Mouse (Mus musculus): ENCODE data around the gene Btg1. TPM values are rescaled to one million over a fixed set of nuclear protein-coding genes. Genes with fewer than 3 reads are reported as not detected.

Btg1 gene
- polyA plus RNA-seq, 1 experiment, result 130 TPM

GRCm38 (mm10) chr10:96632271-96633144 lies 15.7 kb downstream of the Btg1 start:
- Histone ChIP-seq H3K4me3 (ENCODE audit: control insufficient read depth, low read depth, low read length) (no peak overlapping the region), H3K4me1 (ENCODE audit: control insufficient read depth, insufficient read depth, low read length) (no peaks in the 10 kb centered on the region), H3K27me3 (ENCODE audit: control insufficient read depth, insufficient read depth, low read length) (no peaks in the 10 kb centered on the region), H3K27ac (ENCODE audit: control insufficient read depth, insufficient read depth, low read depth, low read length) (no peak overlapping the region), H3K36me3 (ENCODE audit: control insufficient read depth, insufficient read depth, low read length) (no peaks in the 10 kb centered on the region)
- TF ChIP-seq POLR2A (IDR thresholded peaks at IDR 0.05; ENCODE audit: control insufficient read depth, low read depth, low read length), result no peak
- no peak for TF ChIP-seq CTCF (IDR thresholded peaks at IDR 0.05; ENCODE audit: control insufficient read depth, insufficient read depth, insufficient replicate concordance, low read depth, low read length)

- no peak overlapping the region for H3K4me3 ChIP-seq (ENCODE audit: control insufficient read depth, low read depth, low read length)
- TF ChIP-seq POLR2A (IDR thresholded peaks at IDR 0.05; ENCODE audit: control insufficient read depth, low read depth, low read length) (no peak), CTCF (IDR thresholded peaks at IDR 0.05; ENCODE audit: control insufficient read depth, insufficient read depth, insufficient replicate concordance, low read depth, low read length) (no peak)
- no peaks in the 10 kb centered on the region for H3K36me3 ChIP-seq (ENCODE audit: control insufficient read depth, insufficient read depth, low read length)
- no peaks in the 10 kb centered on the region for H3K27me3 ChIP-seq (ENCODE audit: control insufficient read depth, insufficient read depth, low read length)
- no peaks in the 10 kb centered on the region for H3K4me1 ChIP-seq (ENCODE audit: control insufficient read depth, insufficient read depth, low read length)
- H3K27ac ChIP-seq (ENCODE audit: control insufficient read depth, insufficient read depth, low read depth, low read length), result no peak overlapping the region
Observed at GRCm38 (mm10) chr10:96633145-96633516, 16.3 kb downstream of the Btg1 start.

GRCm38 (mm10) chr10:96635472-96635871 lies 18.7 kb downstream of the Btg1 start:
- Histone ChIP-seq H3K27me3 (ENCODE audit: control insufficient read depth, insufficient read depth, low read length) (no peaks in the 10 kb centered on the region), H3K36me3 (ENCODE audit: control insufficient read depth, insufficient read depth, low read length) (no peaks in the 10 kb centered on the region), H3K4me3 (ENCODE audit: control insufficient read depth, low read depth, low read length) (no peak overlapping the region), H3K4me1 (ENCODE audit: control insufficient read depth, insufficient read depth, low read length) (no peaks in the 10 kb centered on the region), H3K27ac (ENCODE audit: control insufficient read depth, insufficient read depth, low read depth, low read length) (no peak overlapping the region)
- TF ChIP-seq CTCF (IDR thresholded peaks at IDR 0.05; ENCODE audit: control insufficient read depth, insufficient read depth, insufficient replicate concordance, low read depth, low read length) (no peak), POLR2A (IDR thresholded peaks at IDR 0.05; ENCODE audit: control insufficient read depth, low read depth, low read length) (no peak)

- no peak for TF ChIP-seq CTCF (IDR thresholded peaks at IDR 0.05; ENCODE audit: control insufficient read depth, insufficient read depth, insufficient replicate concordance, low read depth, low read length)
- H3K27me3 ChIP-seq (ENCODE audit: control insufficient read depth, insufficient read depth, low read length), result no peaks in the 10 kb centered on the region
- no peaks in the 10 kb centered on the region for H3K36me3 ChIP-seq (ENCODE audit: control insufficient read depth, insufficient read depth, low read length)
Observed at GRCm38 (mm10) chr10:96638477-96638876, 21.7 kb downstream of the Btg1 start.

GRCm38 (mm10) chr10:96642014-96642413 lies 25.2 kb downstream of the Btg1 start:
- H3K27me3 ChIP-seq (ENCODE audit: control insufficient read depth, insufficient read depth, low read length), result no peaks in the 10 kb centered on the region
- no peak overlapping the region for H3K27ac ChIP-seq (ENCODE audit: control insufficient read depth, insufficient read depth, low read depth, low read length)
- no peak overlapping the region for H3K4me3 ChIP-seq (ENCODE audit: control insufficient read depth, low read depth, low read length)
- peaks cover 6% of the 10 kb centered on the region for H3K4me1 ChIP-seq (ENCODE audit: control insufficient read depth, insufficient read depth, low read length)
- TF ChIP-seq POLR2A (IDR thresholded peaks at IDR 0.05; ENCODE audit: control insufficient read depth, low read depth, low read length) (no peak), CTCF (IDR thresholded peaks at IDR 0.05; ENCODE audit: control insufficient read depth, insufficient read depth, insufficient replicate concordance, low read depth, low read length) (no peak)
- no peaks in the 10 kb centered on the region for H3K36me3 ChIP-seq (ENCODE audit: control insufficient read depth, insufficient read depth, low read length)

More at GRCm38 (mm10) chr10:96638477-96638876, 21.7 kb downstream of the Btg1 start:
- H3K4me3 ChIP-seq (ENCODE audit: control insufficient read depth, low read depth, low read length), result no peak overlapping the region
- H3K4me1 ChIP-seq (ENCODE audit: control insufficient read depth, insufficient read depth, low read length), result no peaks in the 10 kb centered on the region
- H3K27ac ChIP-seq (ENCODE audit: control insufficient read depth, insufficient read depth, low read depth, low read length), result no peak overlapping the region

GRCm38 (mm10) chr10:96642751-96643150 lies 25.9 kb downstream of the Btg1 start:
- Histone ChIP-seq H3K27ac (ENCODE audit: control insufficient read depth, insufficient read depth, low read depth, low read length) (no peak overlapping the region), H3K27me3 (ENCODE audit: control insufficient read depth, insufficient read depth, low read length) (no peaks in the 10 kb centered on the region), H3K4me1 (ENCODE audit: control insufficient read depth, insufficient read depth, low read length) (peaks cover 6% of the 10 kb centered on the region), H3K4me3 (ENCODE audit: control insufficient read depth, low read depth, low read length) (no peak overlapping the region), H3K36me3 (ENCODE audit: control insufficient read depth, insufficient read depth, low read length) (no peaks in the 10 kb centered on the region)
- TF ChIP-seq CTCF (IDR thresholded peaks at IDR 0.05; ENCODE audit: control insufficient read depth, insufficient read depth, insufficient replicate concordance, low read depth, low read length) (no peak), POLR2A (IDR thresholded peaks at IDR 0.05; ENCODE audit: control insufficient read depth, low read depth, low read length) (no peak)

GRCm38 (mm10) chr10:96645183-96645582 lies 28.4 kb downstream of the Btg1 start:
- Histone ChIP-seq H3K27ac (ENCODE audit: control insufficient read depth, insufficient read depth, low read depth, low read length) (no peak overlapping the region), H3K4me3 (ENCODE audit: control insufficient read depth, low read depth, low read length) (no peak overlapping the region)
- no peak for TF ChIP-seq CTCF (IDR thresholded peaks at IDR 0.05; ENCODE audit: control insufficient read depth, insufficient read depth, insufficient replicate concordance, low read depth, low read length)

More at GRCm38 (mm10) chr10:96645183-96645582, 28.4 kb downstream of the Btg1 start:
- Histone ChIP-seq H3K36me3 (ENCODE audit: control insufficient read depth, insufficient read depth, low read length) (no peaks in the 10 kb centered on the region), H3K4me1 (ENCODE audit: control insufficient read depth, insufficient read depth, low read length) (peaks cover 6% of the 10 kb centered on the region), H3K27me3 (ENCODE audit: control insufficient read depth, insufficient read depth, low read length) (no peaks in the 10 kb centered on the region)
